Mouse (Mus musculus): ENCODE measurements at regions not wholly inside any gene's neighbourhood (a gene's known extent, or its start where the extent isn't known, plus 50 kb on each side); places are given as distances from the start of the nearest gene placed in this dataset.
A peak's percentile ranks its signal among the peaks of the same experiment; 100 is the strongest.

DNA sequence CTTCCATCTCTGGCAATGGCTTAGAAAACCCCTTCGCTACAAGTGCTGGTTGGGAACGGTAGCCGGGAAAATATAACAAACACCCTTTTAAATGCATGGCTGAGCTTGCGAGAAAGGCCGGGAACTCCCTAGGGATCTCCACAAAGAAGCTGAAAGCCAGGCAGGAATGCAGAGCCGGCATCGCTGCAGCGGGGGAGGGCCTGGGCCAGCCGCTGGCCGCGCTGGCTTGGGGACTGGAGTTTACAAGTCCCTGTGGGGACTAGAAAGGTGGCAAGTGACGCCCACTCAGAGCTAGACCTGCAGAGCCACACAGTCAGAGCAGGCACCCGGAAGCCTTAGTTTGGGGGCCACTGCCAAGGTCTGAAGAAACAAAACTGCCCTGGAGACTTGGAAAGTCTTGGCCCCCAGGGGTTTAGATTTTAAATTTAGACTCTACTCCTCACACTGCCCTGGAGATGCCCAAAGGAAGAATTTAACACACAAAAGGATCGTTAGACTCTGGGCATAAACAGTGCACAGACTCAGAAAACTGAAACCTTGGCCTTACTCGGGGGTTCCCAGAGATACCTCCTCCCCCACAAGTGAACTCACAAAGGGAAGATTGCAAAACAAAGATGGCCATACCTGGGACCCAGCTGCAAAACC lies 59.4 kb downstream of the 1700001O22Rik start:
- DNase-seq (ENCODE audit: low spot score), result peak; percentile 70

DNA sequence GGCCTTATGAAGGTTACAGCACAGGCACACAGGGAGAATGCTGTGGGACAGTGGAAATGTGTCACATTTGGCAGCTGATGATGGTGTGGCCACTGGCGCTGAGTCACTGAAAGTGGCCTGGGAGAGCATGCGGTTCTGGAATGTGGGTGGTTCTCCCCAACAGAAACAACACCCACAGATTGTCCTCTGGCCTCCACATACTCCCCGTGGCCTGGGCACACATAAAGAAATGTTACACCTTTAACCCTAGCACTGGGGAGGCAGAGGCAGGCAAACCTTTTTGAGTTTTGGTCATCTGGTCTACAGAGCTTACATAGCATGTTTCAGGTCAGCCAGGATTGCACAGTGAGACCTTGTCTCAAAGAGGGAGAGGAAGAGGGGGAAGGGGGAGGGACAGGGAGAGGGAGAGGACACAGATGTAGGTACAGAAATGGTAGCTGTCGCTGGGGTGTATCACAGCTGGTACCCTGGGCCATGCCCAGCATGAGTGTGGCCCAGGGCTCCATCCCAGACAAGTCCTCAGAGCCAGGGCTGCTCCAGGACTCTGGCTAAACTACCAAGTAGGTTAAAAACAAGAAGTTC lies 60.1 kb downstream of the 1700001O22Rik start:
- DNase-seq (ENCODE audit: low spot score), result no peak

DNA sequence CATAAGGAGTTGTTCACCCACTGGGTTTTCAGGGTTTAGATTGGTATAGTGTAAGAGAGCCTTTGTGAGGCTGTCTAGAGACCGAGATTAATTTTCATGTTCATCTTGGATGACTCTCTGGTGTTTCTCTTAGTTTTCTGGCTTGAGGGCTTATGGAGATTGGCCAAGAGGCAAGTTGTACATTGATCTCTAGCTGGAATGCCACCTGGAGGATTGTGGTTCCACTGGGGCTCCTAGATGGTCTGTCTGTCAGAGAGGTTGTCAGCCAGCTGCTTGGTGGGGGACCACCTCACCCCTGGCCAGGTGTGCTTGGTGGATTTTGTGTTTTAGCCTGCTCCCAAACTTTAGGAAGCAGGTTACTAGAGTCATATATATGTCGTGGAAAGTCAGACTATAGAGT lies 62.0 kb downstream of the 1700001O22Rik start:
- DNase-seq (ENCODE audit: low spot score), result no peak

GRCm38 (mm10) chr2:30737759-30738158 lies 65.7 kb downstream of the 1700001O22Rik start:
- DNase-seq (ENCODE audit: low spot score), result no peak

DNA sequence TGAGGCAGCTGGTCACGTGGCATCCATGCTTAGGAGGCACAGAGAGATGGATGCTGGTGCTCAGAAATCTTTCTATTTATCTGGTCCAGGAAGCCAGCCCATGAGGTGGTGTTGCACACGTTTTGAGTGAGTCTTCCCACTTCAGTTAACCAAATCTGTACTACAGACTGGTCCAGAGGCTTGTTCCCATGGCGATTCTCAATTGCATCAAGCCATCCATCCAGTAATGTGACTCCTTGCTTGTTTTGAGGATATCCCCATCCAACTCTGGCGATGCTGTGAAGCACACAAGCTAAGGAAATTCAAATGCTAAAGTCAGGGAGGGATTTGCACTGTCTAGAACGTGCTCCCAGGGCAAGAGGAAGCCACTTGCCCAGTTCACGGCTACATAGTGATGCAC lies 66.8 kb downstream of the 1700001O22Rik start:
- DNase-seq (ENCODE audit: low spot score), result no peak

- DNase-seq (ENCODE audit: low spot score), result no peak
These were observed 67.2 kb downstream of the 1700001O22Rik start for GRCm38 (mm10) chr2:30736236-30736635.

DNA sequence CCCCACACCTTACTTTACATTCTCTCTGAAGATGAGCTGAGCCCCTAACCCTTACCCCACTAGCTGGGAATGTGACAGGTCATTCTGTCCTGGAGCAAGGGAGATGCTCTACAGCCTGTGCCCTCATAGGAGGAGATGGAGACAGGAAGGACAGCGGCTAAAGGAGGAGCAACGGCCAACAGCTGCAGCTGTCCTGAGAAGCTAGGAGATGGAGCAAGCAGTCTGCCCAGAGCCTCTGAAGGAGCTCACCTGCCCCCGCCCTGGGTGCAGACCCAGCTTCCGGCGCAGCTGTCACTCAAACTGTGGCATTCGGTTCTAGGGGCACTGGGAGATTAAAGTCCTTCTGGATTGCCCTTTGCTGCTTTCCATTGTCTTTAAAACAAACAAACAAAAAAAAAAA lies 69.6 kb downstream of the 1700001O22Rik start:
- DNase-seq (ENCODE audit: low spot score), result no peak

- no peak for DNase-seq (ENCODE audit: low spot score)
These were observed 71.6 kb downstream of the 1700001O22Rik start for GRCm38 (mm10) chr2:30731832-30732231.

GRCm38 (mm10) chr2:30727948-30728347 lies 75.5 kb downstream of the 1700001O22Rik start:
- no peak for DNase-seq (ENCODE audit: low spot score)

DNA sequence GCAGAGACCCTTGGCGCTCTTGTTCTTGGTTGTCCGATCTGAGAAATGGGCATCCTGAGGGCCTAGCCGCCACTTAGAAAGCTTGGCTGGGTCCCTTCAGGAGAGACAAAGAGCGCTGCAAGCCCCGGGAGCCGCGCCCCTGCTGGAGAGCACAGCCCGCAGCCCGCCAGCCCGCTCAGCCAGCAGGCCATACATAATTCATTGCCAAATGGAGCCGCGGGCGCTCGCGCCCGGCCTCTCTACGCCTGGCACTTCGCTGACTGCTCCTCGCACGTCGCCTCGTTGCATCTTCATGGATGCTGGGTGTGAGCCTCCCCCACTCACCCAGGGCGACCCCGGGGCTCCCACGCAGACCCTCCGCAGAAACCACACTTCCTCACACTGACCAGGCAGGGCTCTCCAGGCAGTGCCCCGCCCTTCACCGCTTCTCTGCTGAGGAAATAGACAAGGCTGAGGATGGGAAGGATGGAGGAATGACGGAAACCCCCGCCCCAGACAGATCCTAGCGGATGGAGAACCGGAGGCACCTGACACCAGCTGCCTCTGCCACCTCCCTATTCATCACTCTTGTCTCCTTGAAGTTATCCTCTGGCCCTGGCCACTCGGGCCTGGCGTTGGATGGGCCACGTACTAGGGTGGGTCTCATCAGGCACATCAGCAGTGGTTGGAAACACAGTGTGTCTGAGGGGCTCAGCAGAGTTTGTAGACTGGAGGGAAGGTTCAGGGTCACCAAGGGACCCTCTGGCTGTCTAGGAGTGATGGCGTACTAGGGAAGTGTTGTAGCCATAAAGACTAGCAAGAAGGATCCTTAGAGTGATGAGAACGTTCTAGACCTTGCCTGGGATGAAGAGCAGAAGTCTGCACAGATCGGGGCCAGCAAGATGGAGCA lies 77.6 kb downstream of the 1700001O22Rik start:
- DNase-seq (ENCODE audit: low spot score), result peak; percentile 69

DNA sequence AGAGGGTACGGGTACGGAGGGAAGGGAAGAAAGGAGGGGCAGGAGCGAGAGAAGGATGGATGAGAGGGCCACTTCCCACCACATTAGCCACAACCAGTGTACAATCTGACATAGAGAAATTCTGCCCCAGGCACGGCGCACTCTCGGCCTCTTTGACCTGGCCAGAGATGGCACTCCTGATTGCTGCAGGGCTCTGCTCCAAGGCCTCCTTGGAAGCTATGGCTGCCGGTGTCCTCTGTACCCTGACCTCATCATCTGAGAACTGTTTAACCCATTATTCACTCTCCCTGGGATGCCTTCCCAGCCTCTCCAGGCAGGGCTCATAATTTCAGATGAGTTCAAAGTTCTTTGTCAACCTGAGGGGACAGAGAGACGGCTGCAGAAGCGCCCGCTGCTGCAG lies 78.3 kb downstream of the 1700001O22Rik start:
- no peak for DNase-seq (ENCODE audit: low spot score)

GRCm38 (mm10) chr2:30724521-30724920 lies 78.9 kb downstream of the 1700001O22Rik start:
- no peak for DNase-seq (ENCODE audit: low spot score)

GRCm38 (mm10) chr2:30723059-30723587 lies 80.3 kb downstream of the 1700001O22Rik start:
- no peak for DNase-seq (ENCODE audit: low spot score)

DNA sequence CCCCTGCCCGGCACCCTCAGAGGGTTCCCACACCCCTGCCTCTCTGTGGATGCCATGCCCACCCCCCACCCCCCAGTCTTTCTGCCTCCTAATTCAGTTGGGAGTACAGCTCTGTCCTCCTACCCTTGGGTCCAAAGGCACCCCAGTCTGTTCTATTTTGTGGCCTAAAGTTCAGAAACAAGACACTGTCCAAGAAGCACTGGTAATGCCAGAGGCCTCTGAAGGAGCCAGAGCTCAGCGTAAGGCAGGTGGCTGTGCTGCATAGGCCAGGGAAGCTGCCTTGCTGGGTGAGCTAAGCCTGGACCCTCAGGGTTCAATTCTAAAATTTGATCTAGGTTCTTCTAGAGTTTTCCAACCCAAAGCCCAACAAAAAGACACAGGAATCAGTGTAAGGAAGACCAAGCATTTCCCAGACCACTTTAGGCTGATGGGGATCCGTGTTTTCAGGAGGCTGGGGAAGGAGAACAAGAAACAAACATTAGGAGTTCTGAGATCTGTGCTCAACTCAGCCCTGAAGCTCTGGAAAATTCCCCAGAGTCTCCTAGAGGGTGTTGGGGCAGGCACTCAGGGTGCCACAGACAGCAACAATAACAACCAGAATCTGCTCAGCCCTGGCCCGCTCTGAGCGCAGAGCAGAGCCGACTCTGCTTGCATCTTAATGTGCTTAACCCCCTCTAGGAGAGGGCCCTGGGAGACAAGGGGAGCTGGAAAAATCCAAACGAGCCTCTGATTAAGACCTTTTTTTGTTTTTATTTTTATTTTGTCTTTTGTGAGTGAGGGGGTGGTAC lies 81.0 kb downstream of the 1700001O22Rik start:
- DNase-seq (ENCODE audit: low spot score), result no peak

DNA sequence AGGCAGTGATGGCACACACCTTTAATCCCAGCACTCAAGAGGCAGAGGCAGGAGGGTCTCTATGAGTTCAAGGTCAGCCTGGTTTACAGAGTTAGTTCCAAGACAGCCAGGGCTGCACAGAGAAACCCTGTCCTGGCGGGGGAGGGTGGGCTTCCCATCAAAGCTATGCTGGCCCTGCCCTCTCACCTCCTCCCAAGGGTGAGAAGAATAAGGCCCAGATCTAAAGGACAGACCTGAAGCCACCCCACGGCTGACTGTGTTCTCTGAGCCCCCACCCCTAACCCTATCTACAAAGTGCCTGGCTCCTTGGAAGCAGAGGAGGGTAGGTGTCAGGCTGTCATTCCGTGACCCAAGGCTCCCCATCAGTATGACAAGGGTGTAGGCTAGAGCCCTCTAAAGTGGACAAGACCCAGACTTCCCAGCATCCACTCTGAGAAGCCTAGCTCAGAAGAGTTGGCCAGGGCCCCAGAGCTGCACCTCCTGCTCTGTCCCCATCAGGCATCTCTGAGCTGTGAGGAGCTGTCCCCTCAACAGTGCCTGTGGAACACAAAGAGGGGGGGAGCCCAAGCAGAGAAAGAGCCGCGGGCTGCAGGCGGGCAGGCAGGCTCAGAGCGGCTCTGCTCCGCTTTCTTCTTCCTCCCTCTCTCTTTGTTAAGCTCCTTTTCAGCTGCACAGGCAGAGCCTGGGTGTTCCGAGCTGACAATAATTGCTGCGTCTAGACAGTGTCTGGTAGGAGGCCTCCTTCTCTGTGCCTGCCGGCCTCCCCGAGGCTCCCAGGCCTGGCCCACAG lies 81.8 kb downstream of the 1700001O22Rik start:
- no peak for DNase-seq (ENCODE audit: low spot score)

DNA sequence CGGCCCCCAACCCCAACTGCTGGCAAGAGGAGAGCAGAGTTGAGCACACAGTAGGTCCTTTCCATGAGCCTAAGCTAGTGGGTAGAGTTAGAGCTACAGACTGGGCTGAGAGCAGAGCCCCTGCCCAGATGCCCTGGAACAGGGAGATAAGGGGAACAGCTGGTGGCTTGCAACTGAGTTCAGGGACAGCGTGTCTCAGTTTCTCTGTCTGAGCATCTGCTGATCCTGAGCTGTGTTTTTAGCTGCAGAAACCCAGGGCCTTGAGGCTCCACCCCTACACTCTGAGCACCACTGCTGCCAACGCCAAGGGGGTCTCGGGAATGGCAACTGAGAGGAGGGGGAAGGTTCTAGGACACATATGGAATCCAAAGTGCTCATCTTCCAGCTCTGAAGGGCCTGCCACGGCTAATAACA lies 82.4 kb downstream of the 1700001O22Rik start:
- no peak for DNase-seq (ENCODE audit: low spot score)

DNA sequence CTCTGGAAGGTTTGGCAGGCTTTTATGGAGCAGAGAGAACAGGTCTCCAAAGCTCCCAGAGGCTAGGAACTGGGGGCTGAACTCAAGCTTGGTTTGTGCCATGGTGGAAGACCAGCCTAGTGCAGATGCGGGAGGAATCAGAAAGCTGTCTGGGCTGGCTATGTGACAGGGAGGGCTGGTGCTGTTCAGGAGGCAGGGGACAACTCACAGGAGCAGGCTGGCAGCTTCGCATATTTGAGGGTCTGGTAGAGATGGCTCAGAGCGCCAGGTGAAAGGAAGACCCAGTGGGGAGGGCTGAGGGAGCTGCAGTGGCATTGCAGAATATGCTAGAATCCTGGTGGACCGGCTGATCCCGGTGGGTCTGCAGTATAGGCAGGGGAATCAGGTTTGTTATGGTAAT lies 83.2 kb downstream of the 1700001O22Rik start:
- no peak for DNase-seq (ENCODE audit: low spot score)

- DNase-seq (ENCODE audit: low spot score), result no peak
These were observed 83.7 kb downstream of the 1700001O22Rik start for GRCm38 (mm10) chr2:30719611-30720290.

GRCm38 (mm10) chr2:30718741-30719381 lies 84.6 kb downstream of the 1700001O22Rik start:
- DNase-seq (ENCODE audit: low spot score), result peak; percentile 90

GRCm38 (mm10) chr2:30718329-30718675 lies 85.2 kb downstream of the 1700001O22Rik start:
- DNase-seq (ENCODE audit: low spot score), result peak; percentile 91
